Mouse (Mus musculus): ENCODE data around the gene Arhgap10.

Gene Arhgap10

GRCm38 (mm10) chr8:77518201-77519115, 705 bp upstream of the Arhgap10 start:
- intact Hi-C loops (cut with DNase I): loop anchor here (5.0 kb wide), 2 partner anchors 36 to 96 kb away; no protein-coding TSS in a partner anchor

- intact Hi-C loops (cut with DNase I): loop anchor here (5.0 kb wide), 2 partner anchors 35 to 95 kb away; no protein-coding TSS in a partner anchor
Observed at GRCm38 (mm10) chr8:77516845-77517244, 908 bp downstream of the Arhgap10 start.

- intact Hi-C loops (cut with DNase I): loop anchor here (5.0 kb wide), 2 partner anchors 33 to 93 kb away; no protein-coding TSS in a partner anchor
Observed at GRCm38 (mm10) chr8:77515786-77516185, 2.0 kb downstream of the Arhgap10 start.

- intact Hi-C loops (cut with DNase I): loop anchor here (5.0 kb wide), 2 partner anchors 33 to 93 kb away; no protein-coding TSS in a partner anchor
Observed at GRCm38 (mm10) chr8:77515201-77515600, 2.6 kb downstream of the Arhgap10 start.

GRCm38 (mm10) chr8:77511750-77512493, 5.8 kb downstream of the Arhgap10 start:
- intact Hi-C loops (cut with DNase I): no loop called here

- intact Hi-C loops (cut with DNase I): no loop called here
Observed at GRCm38 (mm10) chr8:77510426-77510825, 7.3 kb downstream of the Arhgap10 start.

- intact Hi-C loops (cut with DNase I): no loop called here
Observed at GRCm38 (mm10) chr8:77509044-77509443, 8.7 kb downstream of the Arhgap10 start.

- intact Hi-C loops (cut with DNase I): no loop called here
Observed at GRCm38 (mm10) chr8:77507510-77508035, 10.2 kb downstream of the Arhgap10 start.

- intact Hi-C loops (cut with DNase I): no loop called here
Observed at GRCm38 (mm10) chr8:77506539-77506938, 11.2 kb downstream of the Arhgap10 start.

GRCm38 (mm10) chr8:77502547-77502946, 15.2 kb downstream of the Arhgap10 start:
- intact Hi-C loops (cut with DNase I): no loop called here

- intact Hi-C loops (cut with DNase I): no loop called here
Observed at GRCm38 (mm10) chr8:77501131-77501530, 16.6 kb downstream of the Arhgap10 start.

GRCm38 (mm10) chr8:77500264-77500663, 17.5 kb downstream of the Arhgap10 start:
- intact Hi-C loops (cut with DNase I): no loop called here

GRCm38 (mm10) chr8:77497442-77497841, 20.3 kb downstream of the Arhgap10 start:
- intact Hi-C loops (cut with DNase I): no loop called here

- intact Hi-C loops (cut with DNase I): no loop called here
Observed at GRCm38 (mm10) chr8:77496253-77496652, 21.5 kb downstream of the Arhgap10 start.

GRCm38 (mm10) chr8:77494376-77495328, 23.1 kb downstream of the Arhgap10 start:
- intact Hi-C loops (cut with DNase I): no loop called here

- intact Hi-C loops (cut with DNase I): no loop called here
Observed at GRCm38 (mm10) chr8:77492356-77493058, 25.2 kb downstream of the Arhgap10 start.

GRCm38 (mm10) chr8:77491231-77491923, 26.4 kb downstream of the Arhgap10 start:
- intact Hi-C loops (cut with DNase I): no loop called here

- intact Hi-C loops (cut with DNase I): no loop called here
Observed at GRCm38 (mm10) chr8:77490095-77490781, 27.5 kb downstream of the Arhgap10 start.

GRCm38 (mm10) chr8:77489235-77489634, 28.5 kb downstream of the Arhgap10 start:
- intact Hi-C loops (cut with DNase I): no loop called here
